Mouse (Mus musculus) thymus, adult 18-20 months (tissue): ENCODE measurements around the gene Dab2ip.

Source experiments
- DNase-seq, 2 experiments: peaks; one replicate each; pipeline ENCODE4 v3.0.0; 2022; ENCODE audit warnings: mixed read lengths in 2 of 2

Gene Dab2ip

DNA sequence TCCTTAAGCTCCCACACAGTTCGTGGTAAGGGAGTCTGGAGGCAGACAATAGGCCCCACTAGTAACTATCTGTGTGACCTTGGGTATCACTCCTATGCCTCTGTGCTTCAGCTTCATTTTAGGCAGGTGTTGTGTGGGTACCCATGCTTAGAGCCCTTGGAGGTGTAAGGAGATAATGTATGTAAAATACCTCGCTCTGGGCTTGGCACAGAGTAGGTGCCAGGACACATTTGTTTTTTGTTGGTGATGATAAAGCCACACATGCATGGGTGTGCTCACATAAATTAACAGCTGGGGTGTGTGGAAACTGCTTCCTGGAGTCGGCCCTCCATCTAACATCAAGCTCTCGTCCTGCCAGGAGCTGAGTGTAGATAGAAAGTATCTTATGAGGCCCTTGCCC lies 130.1 kb downstream of the Dab2ip start:
- DNase-seq, result no peak

DNA sequence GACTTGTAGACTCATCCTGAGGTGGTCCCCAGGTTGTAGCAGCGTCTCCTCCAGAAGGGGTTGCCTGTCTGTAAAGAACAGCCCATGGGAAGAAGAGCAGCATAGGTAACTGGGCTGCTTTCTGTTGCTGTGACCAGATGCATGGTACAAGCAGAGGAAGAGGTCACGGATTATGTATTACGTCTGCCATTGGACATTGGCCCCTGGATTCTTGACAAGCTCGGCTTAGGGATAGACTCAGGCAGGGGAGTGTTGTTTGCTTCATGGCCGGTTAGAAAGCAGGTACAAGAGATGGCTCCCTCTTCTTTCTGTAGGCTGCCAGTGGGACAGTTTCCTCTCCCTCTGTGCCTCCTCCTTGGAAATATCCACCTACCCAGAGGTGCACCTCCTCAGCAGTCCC lies 130.5 kb downstream of the Dab2ip start:
- DNase-seq, result no peak

DNA sequence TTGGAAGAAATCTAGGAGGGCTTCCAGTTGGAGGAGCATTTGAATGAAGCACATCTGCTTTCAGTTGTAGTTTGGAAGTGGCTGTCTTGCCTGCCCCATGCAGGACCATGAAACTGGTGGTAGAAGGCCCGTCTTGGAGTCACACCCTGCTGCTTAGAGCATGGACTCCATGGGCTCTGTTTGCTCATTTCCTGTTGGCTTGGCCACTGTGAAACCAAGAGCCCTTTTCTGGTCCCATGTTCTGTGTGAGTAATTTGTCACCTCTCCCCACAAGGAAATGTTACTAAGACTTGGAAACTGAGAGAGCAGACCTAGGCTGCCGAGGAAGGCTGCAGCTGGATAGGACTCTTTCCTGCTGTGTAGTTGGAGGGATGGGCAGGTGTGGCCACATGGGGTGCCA lies 131.8 kb downstream of the Dab2ip start:
- no peak for DNase-seq

DNA sequence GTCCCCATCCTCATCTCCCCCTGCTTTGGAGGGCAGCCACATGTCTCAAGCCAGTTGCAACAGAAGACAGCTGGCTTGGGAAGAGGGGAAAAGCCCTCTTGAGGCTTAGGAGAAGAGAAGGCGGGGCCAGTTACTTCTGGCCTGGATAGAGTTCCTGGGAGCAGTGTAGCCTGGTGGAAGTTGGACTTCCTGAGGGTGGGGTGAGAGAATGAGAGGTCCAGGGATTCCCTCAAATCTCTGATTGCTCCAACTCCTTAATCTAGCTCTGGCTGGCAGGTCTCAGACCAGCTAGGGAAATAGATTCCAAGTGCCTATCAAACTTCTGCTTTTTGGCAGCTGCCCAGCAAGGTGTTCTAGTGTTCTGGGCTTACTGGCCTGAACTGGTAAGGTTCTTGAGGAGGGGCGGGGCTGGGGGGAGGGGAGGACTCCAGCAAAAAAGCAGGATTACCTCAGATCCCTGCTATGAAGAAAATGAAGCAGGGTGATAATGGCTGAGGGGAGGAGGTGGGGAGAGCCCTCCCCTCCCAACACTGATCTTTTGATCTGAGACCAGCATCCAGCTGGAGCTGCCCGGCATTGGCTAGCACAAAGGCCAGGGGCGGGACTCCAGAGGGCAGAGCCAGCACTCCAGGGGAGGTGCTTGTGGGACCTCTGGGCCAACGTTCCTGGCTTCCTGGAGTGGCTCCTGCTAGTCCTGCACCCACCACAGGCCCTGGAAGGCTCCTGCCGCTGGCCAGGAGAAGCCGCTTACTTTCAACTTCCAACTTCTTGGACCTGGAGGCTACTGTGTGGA lies 133.4 kb downstream of the Dab2ip start:
- peak in 1 of 2 experiments; percentile 16 for DNase-seq

DNA sequence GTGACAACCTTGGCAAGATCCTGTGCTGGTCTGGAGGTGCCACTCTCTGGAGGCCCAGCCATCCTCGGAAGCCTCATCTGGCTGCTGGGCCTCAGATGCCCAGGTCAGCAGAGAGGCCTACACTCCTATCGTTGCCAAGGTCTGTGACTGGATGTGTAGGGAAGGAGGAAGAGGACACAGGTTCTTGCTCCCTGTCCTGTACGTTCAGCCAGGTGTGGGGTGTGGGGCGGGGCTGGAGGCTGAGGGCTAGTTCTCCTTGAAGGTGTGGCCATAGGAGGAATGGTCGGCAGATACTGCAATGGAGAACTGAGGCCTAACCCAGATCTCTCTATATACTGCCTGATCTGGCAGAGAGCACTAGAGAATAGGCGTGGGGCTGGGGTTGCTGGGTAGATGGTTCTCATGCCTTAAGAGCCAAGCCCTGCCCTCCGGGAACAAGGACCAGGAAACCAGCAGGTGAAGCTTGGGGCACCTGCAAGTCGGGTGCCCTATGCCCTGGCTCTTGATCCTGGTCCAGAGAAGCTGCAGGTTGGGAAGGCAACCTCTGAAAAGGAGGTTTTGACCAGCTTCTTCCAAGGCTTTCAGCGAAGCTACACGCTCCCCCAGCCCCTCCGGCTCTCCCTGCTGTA lies 134.3 kb downstream of the Dab2ip start:
- no peak for DNase-seq

DNA sequence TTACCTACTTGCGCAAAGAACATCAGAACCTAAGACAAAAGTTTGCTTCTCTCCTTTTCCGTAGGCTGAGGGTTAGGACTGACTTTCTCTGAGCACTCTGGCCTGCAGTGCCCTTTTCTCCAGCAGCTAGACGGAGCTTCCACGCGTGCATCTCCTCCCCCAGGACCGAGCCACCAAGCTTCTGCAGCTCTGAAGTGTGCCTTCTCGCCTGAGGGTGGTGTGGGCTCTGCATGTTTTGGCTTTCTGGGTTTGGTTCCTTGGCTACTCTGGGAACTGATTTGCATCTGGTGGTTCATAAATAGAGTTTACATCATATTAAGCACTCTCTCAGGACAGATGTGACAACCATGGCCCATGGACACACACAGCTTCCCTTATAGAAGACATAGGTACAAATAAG lies 135.0 kb downstream of the Dab2ip start:
- no peak for DNase-seq

DNA sequence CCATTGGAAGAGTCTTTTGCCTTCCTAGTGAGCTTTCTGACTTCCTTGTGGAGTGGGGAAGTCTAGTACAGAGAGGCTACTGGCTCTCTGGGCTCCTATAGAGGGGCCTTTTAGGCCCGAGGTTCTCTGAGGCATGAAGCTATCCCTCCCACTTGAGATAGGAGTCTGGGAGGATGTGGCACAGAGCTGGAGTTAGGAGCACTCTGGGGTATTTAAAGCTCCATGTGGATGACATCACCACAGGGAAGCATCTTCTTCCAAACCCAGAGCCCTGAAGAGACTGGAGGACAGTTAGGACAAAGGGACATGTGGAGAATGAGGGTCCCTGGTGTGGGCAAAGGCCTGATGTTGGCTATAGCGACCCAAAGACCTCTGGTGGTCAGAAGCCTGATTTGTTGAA lies 136.0 kb downstream of the Dab2ip start:
- no peak for DNase-seq

DNA sequence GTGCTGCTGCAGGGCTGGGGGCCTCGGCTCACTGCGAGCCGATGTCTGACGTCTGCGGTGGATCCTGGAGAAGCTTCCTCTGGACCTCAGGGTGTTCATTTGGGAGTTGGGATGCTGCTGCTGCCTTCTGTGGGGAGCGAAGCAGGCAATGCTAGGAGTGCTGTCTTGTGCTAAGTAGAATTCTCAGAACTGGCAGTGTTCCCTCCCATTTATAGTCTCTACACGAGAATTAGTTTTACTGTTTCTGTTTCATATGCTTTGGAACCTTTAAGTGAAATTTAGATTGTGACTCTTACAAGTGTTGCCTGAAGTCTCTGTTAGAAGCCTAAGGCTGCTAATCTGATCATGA lies 138.1 kb downstream of the Dab2ip start:
- DNase-seq, result no peak

DNA sequence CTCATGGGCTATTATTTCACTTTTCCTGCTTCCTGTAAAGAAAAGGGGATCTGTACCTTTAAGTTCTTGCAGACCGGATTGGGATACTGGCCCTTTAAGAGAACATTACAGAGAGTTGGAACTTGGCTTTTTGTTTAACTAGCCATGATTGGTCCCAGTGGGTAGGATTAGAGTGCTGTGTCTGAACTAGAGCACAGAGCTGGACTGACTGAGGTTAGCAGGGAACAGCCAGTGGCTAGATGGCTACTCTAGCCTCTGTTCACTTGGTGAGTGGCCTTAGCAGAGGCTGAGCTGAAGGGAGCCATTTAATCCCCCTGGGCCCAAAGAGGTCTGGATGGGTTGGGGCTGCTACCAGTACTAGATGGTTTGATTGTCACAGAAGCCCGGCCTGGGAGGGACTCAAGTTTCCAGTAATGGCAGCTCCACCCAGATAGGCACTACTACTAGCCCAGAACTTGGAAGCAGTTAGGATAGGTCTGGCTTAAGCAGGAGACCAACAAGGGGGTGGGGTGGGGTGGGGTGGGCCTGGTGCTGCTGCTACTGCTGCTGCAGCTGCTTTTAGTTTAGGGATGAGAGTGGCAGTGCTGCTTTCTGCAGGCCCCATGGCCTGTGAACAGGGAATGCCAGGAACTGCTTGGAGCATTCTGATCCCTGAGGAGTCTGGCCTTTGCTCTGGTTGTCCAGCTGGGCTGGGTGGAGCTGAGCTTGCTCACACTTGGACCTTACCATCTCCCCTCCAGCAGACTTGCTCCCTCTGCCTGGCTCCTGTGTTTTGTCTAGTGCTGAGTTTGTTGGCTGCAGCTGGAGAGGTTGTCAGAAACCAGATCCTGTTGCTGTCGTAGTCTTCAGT lies 138.7 kb downstream of the Dab2ip start:
- no peak for DNase-seq

DNA sequence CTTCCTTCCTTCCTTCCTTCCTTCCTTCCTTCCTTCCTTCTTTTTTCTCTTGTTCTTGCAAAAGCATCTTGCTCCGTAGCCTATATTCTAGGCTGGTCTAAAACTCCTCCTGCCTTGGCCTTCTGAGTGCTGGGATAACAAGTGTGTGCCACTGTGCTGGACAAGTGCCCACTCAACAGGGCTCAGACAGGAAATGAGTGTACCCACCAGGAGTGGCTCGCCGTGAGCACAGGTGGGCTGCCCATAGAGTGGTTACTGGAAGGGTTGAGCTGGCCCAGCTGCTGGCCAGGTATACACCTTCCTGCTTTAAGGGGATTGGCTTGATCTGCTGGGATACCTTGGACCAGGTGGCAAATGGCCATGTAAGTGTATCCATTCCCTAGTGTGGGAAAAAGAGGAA lies 139.7 kb downstream of the Dab2ip start:
- no peak for DNase-seq

DNA sequence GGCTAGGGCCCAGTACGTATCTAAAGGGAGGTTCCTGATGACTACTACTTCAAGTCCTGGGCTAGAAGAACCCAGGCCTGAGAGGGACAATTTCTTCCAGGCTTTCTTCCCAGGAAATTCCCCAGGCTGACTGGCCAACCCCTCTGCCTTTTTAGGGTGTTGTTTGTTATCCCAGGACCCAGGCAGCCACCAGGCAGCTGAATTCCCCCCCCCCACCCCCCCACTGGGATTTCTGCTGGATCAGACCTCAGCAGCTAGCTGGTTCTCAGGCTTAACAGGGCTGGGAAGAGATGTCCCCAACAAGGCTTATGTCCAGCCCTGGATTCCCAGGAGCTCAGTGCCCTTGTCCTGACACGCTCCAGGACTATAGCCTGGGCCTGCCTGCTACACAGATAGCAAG lies 142.9 kb downstream of the Dab2ip start:
- no peak for DNase-seq

DNA sequence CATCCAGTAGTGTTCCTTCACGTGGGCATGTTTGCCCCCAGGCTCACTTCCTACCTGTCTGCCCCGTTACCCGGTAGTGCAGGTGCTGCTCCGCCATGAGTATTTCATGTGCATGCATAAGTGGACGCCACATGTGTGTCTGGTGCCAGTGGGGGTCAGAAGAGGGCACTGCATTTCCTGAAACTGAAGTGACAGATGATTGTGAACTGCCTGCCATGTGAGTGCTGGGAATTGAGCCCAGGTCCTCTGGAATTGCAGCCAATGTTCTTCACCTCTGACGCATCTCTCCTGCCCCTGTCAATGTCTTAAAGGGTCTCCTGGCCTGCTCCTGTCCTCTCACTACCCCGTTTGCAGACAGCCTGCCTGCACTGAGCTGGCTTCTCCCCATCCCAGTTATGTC lies 143.9 kb downstream of the Dab2ip start:
- no peak for DNase-seq

DNA sequence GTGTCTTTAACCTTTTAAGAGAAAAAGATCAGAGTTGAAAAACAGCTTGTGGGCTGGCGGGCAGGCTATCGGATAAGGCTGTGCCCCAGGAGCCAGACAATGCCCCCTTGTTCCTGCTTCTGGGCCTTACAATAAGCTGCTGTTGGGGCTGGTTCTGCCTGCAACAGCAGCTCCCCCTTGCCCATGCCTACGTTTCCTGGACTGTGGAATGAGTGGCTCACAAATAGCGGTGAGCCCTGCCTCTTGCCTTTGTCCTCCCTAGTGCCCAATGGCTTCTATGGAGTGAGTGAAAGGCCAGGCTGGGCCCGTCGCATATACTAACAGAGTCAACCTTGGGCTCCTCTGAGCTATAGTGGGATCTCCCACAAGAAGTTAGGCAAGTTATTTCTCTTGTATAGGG lies 144.5 kb downstream of the Dab2ip start:
- DNase-seq, result no peak

DNA sequence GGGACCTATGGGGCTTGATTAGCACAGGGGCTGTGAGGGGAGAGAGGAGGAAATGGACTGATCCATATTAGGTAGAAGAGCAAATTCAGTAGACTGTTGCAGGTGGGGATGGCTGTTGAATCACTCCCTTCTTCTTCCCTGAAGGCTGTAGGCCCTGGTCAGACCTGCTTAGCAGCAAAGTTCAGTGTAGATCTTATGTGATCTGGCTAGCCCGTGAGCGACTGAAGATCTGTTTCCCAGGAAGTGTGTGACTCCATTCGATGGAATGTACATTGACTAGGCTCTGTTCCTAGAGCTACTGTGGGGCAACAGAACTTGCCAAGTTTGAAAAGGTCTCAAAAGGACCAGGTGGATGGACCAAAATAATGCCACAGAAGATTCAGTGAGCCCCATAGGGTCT lies 145.2 kb downstream of the Dab2ip start:
- DNase-seq, result no peak

DNA sequence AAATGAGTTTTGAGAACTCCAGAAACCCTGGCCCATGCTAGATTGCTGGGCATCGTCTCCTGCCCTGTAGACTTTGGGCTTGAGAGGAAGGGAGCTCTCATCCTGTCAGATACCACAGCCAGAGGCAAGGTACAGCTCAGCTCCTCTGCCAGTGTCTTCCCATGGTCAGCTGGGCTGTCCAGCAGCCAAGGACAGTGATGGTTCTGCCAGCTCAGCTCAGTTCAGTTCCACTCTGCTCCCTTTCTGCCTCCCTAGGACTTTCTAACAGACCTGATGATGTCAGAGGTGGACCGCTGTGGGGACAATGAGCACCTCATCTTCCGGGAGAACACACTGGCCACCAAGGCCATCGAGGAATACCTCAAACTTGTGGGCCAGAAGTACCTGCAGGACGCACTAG lies 154.5 kb downstream of the Dab2ip start:
- DNase-seq, result no peak

DNA sequence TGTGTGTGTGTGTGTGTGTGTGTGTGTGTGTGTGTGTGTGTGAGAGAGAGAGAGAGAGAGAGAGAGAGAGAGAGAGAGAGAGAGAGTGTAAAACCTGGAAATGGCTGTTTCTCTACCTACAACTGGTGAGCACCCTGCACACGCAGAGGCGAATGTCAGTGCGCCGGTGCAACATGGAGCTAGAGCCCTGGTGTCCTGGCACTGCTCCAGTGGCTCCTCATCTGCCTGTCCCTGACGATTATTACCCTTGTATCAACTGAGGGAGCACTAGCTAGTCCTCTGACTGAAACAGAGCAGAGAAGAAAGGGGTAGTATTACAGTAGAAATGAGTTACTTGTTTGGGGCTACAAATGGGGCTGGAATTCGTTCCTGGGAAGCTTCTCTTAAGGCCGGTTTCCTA lies 155.4 kb downstream of the Dab2ip start:
- DNase-seq, result no peak

DNA sequence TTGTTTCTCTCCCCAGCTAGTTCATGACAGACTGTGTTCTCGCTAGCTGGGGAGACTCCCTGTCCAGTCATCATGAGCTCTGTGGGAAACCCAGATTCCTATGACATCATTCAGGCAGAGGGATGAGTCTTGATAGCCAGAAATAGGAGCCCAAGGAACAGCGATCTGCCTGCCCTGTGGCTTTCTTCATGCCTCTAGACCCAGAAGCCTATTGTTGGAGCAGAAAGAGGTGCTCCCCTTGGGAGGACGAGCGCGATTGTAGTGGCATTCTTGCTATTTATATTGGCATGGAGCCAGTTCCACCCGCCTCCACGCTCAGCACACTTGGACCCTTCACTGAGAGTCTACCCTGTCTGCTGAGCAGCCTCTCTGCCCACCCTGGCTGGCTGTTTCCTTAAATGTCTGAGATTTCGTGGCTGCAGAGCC lies 156.7 kb downstream of the Dab2ip start:
- DNase-seq, result no peak

DNA sequence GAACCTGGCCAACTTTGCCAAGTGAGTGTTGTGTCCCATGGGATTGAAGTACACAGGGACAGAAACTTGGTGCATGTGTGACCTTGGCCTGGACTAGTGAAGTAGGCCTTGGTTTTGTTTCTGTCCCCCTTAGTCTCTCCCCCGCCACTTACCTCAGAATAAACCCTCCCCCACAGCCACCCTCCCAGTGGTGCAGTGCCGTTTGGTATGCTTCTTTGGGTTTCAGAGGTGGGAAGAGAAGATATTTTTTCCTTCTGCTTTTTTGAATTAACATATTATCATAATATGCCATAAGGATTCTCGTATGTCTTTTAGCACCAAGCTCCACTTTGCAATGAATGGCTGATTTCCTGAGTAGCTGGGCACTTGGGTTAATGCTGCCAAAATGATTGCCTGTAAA lies 157.4 kb downstream of the Dab2ip start:
- DNase-seq, result no peak

DNA sequence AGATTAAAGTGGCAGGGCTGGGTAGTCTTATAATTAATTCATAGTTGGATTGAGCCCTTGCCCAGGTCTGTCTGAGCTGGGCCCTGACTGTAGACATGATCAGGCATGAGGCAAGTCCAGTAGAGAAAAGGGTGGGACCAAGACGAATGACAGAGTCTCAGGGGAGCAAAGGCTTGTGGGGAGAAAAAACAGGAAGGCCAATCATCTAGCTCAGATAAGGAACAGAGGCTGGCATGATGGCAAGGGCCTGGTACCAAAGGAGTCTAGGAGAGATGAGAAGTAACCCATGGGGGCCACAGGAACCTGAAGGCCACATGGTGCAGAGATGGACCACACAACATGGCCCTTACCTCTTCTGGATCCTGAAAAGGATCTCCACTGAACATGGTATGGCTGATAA lies 158.1 kb downstream of the Dab2ip start:
- no peak for DNase-seq

DNA sequence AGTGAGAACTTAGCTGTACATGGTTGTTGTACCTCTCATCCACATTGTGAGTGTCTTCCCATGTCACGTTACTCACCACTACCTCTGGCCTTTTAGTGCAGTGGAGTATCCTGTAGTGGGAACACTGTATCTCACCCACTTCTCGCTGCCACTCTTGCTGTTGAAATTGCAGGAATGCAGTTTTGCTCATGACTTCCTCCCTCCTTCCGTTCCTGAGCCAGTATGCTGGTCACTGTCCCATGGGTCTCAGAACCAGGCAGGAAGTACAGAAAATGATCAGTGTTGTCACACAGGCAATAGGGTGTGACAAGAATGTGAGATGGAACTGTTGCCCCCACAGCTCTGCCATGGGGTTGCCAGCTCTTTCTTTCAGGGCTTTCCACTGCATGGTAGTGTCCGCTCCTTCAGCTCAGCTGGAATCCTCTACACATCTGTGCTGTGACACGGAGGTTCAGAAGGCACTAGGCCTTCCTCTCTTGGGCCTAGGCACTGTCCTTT lies 160.0 kb downstream of the Dab2ip start:
- no peak for DNase-seq

DNA sequence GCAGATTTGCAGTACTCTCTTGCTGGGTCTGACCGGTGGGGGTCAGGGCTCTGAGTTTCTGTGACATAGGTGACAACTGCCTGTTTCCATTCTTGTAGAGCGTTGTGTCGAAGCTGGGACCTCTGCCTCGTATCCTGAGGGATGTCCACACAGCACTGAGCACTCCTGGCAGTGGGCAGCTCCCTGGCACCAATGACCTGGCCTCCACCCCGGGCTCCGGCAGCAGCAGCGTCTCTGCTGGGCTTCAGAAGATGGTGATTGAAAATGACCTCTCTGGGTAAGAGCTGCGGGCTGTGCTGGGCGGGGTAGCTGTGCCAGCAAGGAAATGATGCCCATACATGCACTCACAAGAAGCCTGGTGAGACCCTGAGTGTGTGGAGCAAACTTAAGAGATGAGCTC lies 160.6 kb downstream of the Dab2ip start:
- no peak for DNase-seq

DNA sequence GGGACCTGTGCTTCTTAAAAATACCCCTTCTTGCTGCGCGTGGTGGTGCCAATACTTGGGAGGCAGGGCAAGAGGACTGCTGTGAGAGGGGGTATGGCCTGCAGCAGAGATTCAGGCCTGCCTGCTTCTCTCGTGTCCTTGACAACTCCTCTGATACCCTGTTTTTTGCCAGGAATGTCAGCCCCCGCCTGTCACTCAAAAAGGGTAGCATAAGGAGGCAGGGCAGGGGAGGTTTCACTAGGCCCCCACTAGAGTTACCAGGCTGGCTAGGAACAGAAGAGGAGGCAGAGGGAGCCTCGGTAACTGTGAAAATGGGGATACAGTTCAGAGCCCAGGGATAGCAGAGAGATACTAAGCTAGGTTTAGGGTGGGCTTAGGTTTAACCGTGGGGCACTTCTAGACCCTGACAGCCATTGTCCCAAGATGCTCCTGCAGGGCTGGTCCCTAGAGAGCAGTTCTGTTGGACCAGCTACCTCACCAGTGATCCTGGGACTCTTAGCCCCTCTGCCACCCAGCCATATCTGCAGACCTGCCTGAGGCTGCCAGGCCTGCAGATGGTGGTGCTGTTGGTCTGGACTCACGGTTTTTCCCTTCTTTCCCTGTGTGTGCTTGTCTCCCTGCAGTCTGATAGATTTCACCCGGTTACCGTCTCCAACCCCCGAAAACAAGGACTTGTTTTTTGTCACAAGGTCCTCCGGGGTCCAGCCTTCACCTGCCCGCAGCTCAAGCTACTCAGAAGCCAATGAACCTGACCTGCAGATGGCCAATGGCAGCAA lies 161.4 kb downstream of the Dab2ip start:
- DNase-seq, result no peak

DNA sequence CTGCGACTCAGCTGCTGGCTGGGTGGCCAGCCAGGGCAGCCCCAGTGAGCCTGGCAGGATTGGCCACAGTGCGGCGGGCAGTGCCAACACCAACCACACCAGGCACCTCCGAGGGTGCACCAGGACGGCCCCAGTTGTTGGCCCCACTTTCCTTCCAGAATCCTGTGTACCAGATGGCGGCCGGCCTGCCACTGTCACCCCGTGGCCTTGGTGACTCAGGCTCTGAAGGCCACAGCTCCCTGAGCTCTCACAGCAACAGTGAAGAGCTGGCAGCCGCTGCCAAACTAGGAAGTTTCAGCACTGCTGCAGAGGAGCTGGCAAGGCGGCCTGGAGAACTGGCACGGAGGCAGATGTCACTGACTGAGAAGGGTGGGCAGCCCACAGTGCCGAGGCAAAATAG lies 162.0 kb downstream of the Dab2ip start:
- DNase-seq, result no peak
